16 mouse cellular contexts compared by ENCODE assay signal in genomic region chr17:85351301-85351700, GRCm38 (mm10).
"Had no signal": no experiment of that assay in that cellular context is flagged by ENCODE, and none has a peak within 500 bp of the region (broad histone marks: within the 10 kb centered on the region; RNA-seq: fewer than 3 reads in every experiment).

No protein-coding gene starts in this region.

- H3K27me3 ChIP-seq: neural tube, embryonic 13.5 days; neural tube, embryonic 15.5 days; stomach, embryonic 15.5 days had no signal

- H3K9ac ChIP-seq: neural tube, embryonic 13.5 days; neural tube, embryonic 15.5 days; stomach, embryonic 15.5 days had no signal

- H3K4me1 ChIP-seq: neural tube, embryonic 13.5 days; neural tube, embryonic 15.5 days; stomach, embryonic 15.5 days had no signal

- H3K36me3 ChIP-seq: neural tube, embryonic 13.5 days; neural tube, embryonic 15.5 days; stomach, embryonic 15.5 days had no signal

- H3K9me3 ChIP-seq: neural tube, embryonic 13.5 days; neural tube, embryonic 15.5 days; stomach, embryonic 15.5 days had no signal

- H3K27ac ChIP-seq: neural tube, embryonic 13.5 days; neural tube, embryonic 15.5 days; stomach, embryonic 15.5 days; stomach, postnatal 0 days had no signal

- H3K4me3 ChIP-seq: neural tube, embryonic 13.5 days; neural tube, embryonic 15.5 days; stomach, embryonic 15.5 days had no signal

- H3K4me2 ChIP-seq: neural tube, embryonic 13.5 days; neural tube, embryonic 15.5 days; stomach, embryonic 15.5 days had no signal

- DNase-seq: retina, postnatal 1 day; right cerebral cortex, adult 18-20 months; right cerebral cortex, postnatal 14 days; right cerebral cortex, postnatal 25 days; right cerebral cortex, postnatal 4 days; spleen, adult 18-20 months; thymus, adult 18-20 months; thymus, adult 2 months; thymus, postnatal 14 days; thymus, postnatal 25 days; thymus, postnatal 36 days; thymus, postnatal 4 days had no signal
